Mouse (Mus musculus): ENCODE measurements around the gene Asic2.

GRCm38 (mm10) chr11:81515754-81516153 lies 452.5 kb downstream of the Asic2 start:
- no peak for TF ChIP-seq CTCF (IDR thresholded peaks at IDR 0.05; ENCODE audit: low read depth)
- no peak for TF ChIP-seq EP300 (IDR thresholded peaks at IDR 0.05; ENCODE audit: low read depth)
